Mouse (Mus musculus): ENCODE measurements around the gene Relb. TPM values are rescaled to one million over a fixed set of nuclear protein-coding genes. Genes with fewer than 3 reads are reported as not detected.

The Relb gene
- polyA plus RNA-seq, 1 experiment, result 25.7 TPM

- peaks cover 12% of the 10 kb centered on the region for H3K36me3 ChIP-seq (ENCODE audit: control insufficient read depth, insufficient read depth)
- H3K4me2 ChIP-seq (ENCODE audit: low read depth), result no peak overlapping the region
- TF ChIP-seq MYOG (IDR thresholded peaks at IDR 0.05; ENCODE audit: control insufficient read depth in 1 of 3, insufficient read depth in 1 of 3, insufficient read length in 2 of 3, low read depth in 2 of 3) (no peak), REST (IDR thresholded peaks at IDR 0.05; ENCODE audit: insufficient read depth, insufficient read length) (no peak), SRF (IDR thresholded peaks at IDR 0.05; ENCODE audit: control insufficient read depth, insufficient read length, low read depth) (no peak), TCF12 (IDR thresholded peaks at IDR 0.05; ENCODE audit: insufficient read depth, poor library complexity, severe bottlenecking) (no peak), USF1 (IDR thresholded peaks at IDR 0.05; ENCODE audit: low read depth) (no peak), CEBPB (IDR thresholded peaks at IDR 0.05; ENCODE audit: insufficient read depth, poor library complexity, severe bottlenecking) (no peak), E2F4 (IDR thresholded peaks at IDR 0.05; ENCODE audit: insufficient read depth) (no peak), MYOD1 (IDR thresholded peaks at IDR 0.05; ENCODE audit: control insufficient read depth in 1 of 3, insufficient read length in 2 of 3, low read depth in 2 of 3) (no peak), POLR2AphosphoS2 (IDR thresholded peaks at IDR 0.05; ENCODE audit: insufficient read length, low read depth) (no peak), TCF3 (IDR thresholded peaks at IDR 0.05; ENCODE audit: insufficient read length, low read depth) (no peak), POLR2A (IDR thresholded peaks at IDR 0.05; ENCODE audit: insufficient read length, low read depth) (no peak), MAX (IDR thresholded peaks at IDR 0.05; ENCODE audit: low read depth) (no peak)
- H3ac ChIP-seq (ENCODE audit: control insufficient read depth, insufficient read length), result no peak overlapping the region
- peaks cover 37% of the 10 kb centered on the region for H3K79me2 ChIP-seq (ENCODE audit: control insufficient read depth, insufficient read depth)
- H3K4me3 ChIP-seq, result no peak overlapping the region
- H3K27me3 ChIP-seq (ENCODE audit: control insufficient read depth, insufficient read depth, insufficient read length), result no peaks in the 10 kb centered on the region
Observed at GRCm38 (mm10) chr7:19567426-19567825, 61.8 kb downstream of the Relb start.

DNA sequence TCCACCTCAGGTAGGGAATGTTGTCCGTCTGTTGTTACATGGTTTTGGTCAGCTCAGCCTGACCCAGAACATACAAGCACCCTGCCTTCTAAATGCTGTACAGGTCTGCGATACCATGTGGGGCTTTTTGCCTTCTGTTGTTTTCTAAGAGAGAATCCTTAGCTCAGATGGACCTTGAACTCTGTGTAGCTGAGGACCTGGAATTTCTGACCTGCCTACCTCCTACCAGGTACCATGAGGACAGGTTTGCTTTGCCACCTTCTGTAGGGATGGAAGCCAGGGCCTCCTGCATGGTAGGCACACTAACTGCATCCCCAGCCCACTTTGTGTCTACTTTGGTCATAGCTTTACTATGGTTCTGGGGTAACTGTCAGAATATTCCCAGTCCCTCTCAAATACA lies 63.4 kb downstream of the Relb start:
- no peaks in the 10 kb centered on the region for H3K27me3 ChIP-seq (ENCODE audit: control insufficient read depth, insufficient read depth, insufficient read length)
- no peak for TF ChIP-seq MYOG (IDR thresholded peaks at IDR 0.05; ENCODE audit: control insufficient read depth in 1 of 3, insufficient read depth in 1 of 3, insufficient read length in 2 of 3, low read depth in 2 of 3)
- TF ChIP-seq USF1 (IDR thresholded peaks at IDR 0.05; ENCODE audit: low read depth), result no peak
- no peak for TF ChIP-seq MYOD1 (IDR thresholded peaks at IDR 0.05; ENCODE audit: control insufficient read depth in 1 of 3, insufficient read length in 2 of 3, low read depth in 2 of 3)
- no peak for TF ChIP-seq MAX (IDR thresholded peaks at IDR 0.05; ENCODE audit: low read depth)
- no peak for TF ChIP-seq SRF (IDR thresholded peaks at IDR 0.05; ENCODE audit: control insufficient read depth, insufficient read length, low read depth)
- no peak for TF ChIP-seq POLR2A (IDR thresholded peaks at IDR 0.05; ENCODE audit: insufficient read length, low read depth)
- TF ChIP-seq TCF12 (IDR thresholded peaks at IDR 0.05; ENCODE audit: insufficient read depth, poor library complexity, severe bottlenecking), result no peak
- TF ChIP-seq REST (IDR thresholded peaks at IDR 0.05; ENCODE audit: insufficient read depth, insufficient read length), result no peak
- TF ChIP-seq CEBPB (IDR thresholded peaks at IDR 0.05; ENCODE audit: insufficient read depth, poor library complexity, severe bottlenecking), result no peak
- no peak for TF ChIP-seq TCF3 (IDR thresholded peaks at IDR 0.05; ENCODE audit: insufficient read length, low read depth)
- TF ChIP-seq POLR2AphosphoS2 (IDR thresholded peaks at IDR 0.05; ENCODE audit: insufficient read length, low read depth), result no peak
- TF ChIP-seq E2F4 (IDR thresholded peaks at IDR 0.05; ENCODE audit: insufficient read depth), result no peak
- peaks cover 30% of the 10 kb centered on the region for H3K79me2 ChIP-seq (ENCODE audit: control insufficient read depth, insufficient read depth)
- no peak overlapping the region for H3ac ChIP-seq (ENCODE audit: control insufficient read depth, insufficient read length)
- H3K36me3 ChIP-seq (ENCODE audit: control insufficient read depth, insufficient read depth), result peaks cover 12% of the 10 kb centered on the region
- H3K4me3 ChIP-seq, result no peak overlapping the region
- no peak overlapping the region for H3K4me2 ChIP-seq (ENCODE audit: low read depth)

GRCm38 (mm10) chr7:19564455-19564854 lies 64.8 kb downstream of the Relb start:
- Histone ChIP-seq H3K79me2 (ENCODE audit: control insufficient read depth, insufficient read depth) (peaks cover 32% of the 10 kb centered on the region), H3K4me3 (no peak overlapping the region), H3K36me3 (ENCODE audit: control insufficient read depth, insufficient read depth) (peaks cover 11% of the 10 kb centered on the region), H3K27me3 (ENCODE audit: control insufficient read depth, insufficient read depth, insufficient read length) (no peaks in the 10 kb centered on the region), H3ac (ENCODE audit: control insufficient read depth, insufficient read length) (no peak overlapping the region), H3K4me2 (ENCODE audit: low read depth) (no peak overlapping the region)
- TF ChIP-seq E2F4 (IDR thresholded peaks at IDR 0.05; ENCODE audit: insufficient read depth) (no peak), CEBPB (IDR thresholded peaks at IDR 0.05; ENCODE audit: insufficient read depth, poor library complexity, severe bottlenecking) (no peak), MAX (IDR thresholded peaks at IDR 0.05; ENCODE audit: low read depth) (no peak), TCF12 (IDR thresholded peaks at IDR 0.05; ENCODE audit: insufficient read depth, poor library complexity, severe bottlenecking) (no peak), POLR2A (IDR thresholded peaks at IDR 0.05; ENCODE audit: insufficient read length, low read depth) (no peak), TCF3 (IDR thresholded peaks at IDR 0.05; ENCODE audit: insufficient read length, low read depth) (no peak)

DNA sequence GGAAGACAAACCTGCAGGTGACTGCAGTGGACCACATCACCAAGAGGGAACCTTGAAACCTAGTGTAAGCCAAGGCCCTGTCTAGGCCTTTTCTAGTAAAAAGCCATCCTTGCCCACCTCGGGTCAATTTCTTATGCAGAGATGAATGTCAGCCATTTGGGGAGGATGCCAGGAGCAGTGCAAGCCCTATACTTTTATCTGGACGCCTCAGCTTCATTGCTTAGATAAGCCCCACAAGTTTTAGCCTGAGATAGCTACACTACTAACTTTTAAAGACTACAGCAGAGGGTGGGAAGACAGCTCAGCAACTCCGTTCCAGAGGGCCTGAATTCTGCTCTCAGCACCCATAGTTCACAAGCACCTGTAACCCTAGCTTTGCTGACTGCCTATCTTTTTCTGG lies 65.4 kb downstream of the Relb start:
- Histone ChIP-seq H3K4me3 (no peak overlapping the region), H3K27me3 (ENCODE audit: control insufficient read depth, insufficient read depth, insufficient read length) (no peaks in the 10 kb centered on the region), H3K36me3 (ENCODE audit: control insufficient read depth, insufficient read depth) (peaks cover 5% of the 10 kb centered on the region), H3K4me2 (ENCODE audit: low read depth) (no peak overlapping the region), H3K79me2 (ENCODE audit: control insufficient read depth, insufficient read depth) (peaks cover 32% of the 10 kb centered on the region), H3ac (ENCODE audit: control insufficient read depth, insufficient read length) (no peak overlapping the region)
- TF ChIP-seq REST (IDR thresholded peaks at IDR 0.05; ENCODE audit: insufficient read depth, insufficient read length), result no peak
- no peak for TF ChIP-seq MYOD1 (IDR thresholded peaks at IDR 0.05; ENCODE audit: control insufficient read depth in 1 of 3, insufficient read length in 2 of 3, low read depth in 2 of 3)
- no peak for TF ChIP-seq E2F4 (IDR thresholded peaks at IDR 0.05; ENCODE audit: insufficient read depth)
- TF ChIP-seq MAX (IDR thresholded peaks at IDR 0.05; ENCODE audit: low read depth), result no peak
- no peak for TF ChIP-seq CEBPB (IDR thresholded peaks at IDR 0.05; ENCODE audit: insufficient read depth, poor library complexity, severe bottlenecking)
- no peak for TF ChIP-seq TCF12 (IDR thresholded peaks at IDR 0.05; ENCODE audit: insufficient read depth, poor library complexity, severe bottlenecking)
- no peak for TF ChIP-seq POLR2AphosphoS2 (IDR thresholded peaks at IDR 0.05; ENCODE audit: insufficient read length, low read depth)
- TF ChIP-seq POLR2A (IDR thresholded peaks at IDR 0.05; ENCODE audit: insufficient read length, low read depth), result no peak
- no peak for TF ChIP-seq MYOG (IDR thresholded peaks at IDR 0.05; ENCODE audit: control insufficient read depth in 1 of 3, insufficient read depth in 1 of 3, insufficient read length in 2 of 3, low read depth in 2 of 3)
- no peak for TF ChIP-seq SRF (IDR thresholded peaks at IDR 0.05; ENCODE audit: control insufficient read depth, insufficient read length, low read depth)
- TF ChIP-seq USF1 (IDR thresholded peaks at IDR 0.05; ENCODE audit: low read depth), result no peak
- TF ChIP-seq TCF3 (IDR thresholded peaks at IDR 0.05; ENCODE audit: insufficient read length, low read depth), result no peak

Data from myocyte (in vitro differentiated cells).